Mouse (Mus musculus) CH12.LX (cell line): Measurements from ENCODE around the gene Lrmda. TPM values are rescaled to one million over a fixed set of nuclear protein-coding genes. Genes with fewer than 3 reads are reported as not detected.

Experiments
- DNase-seq: peaks from one replicate; pipeline ENCODE4 v3.0.0-alpha.2; 2013; ENCODE audit errors: extremely low read depth
- H3K27ac ChIP-seq: 2 replicates; pipeline ENCODE4 v1.5.1; 2012; ENCODE audit warnings: low read depth, mild to moderate bottlenecking, control low read depth, moderate library complexity; ENCODE audit not compliant: insufficient read depth
- H3K27me3 ChIP-seq: replicated peaks from 2 replicates; pipeline ENCODE3; 2012; ENCODE audit warnings: inconsistent platforms
- H3K36me3 ChIP-seq, 2 experiments: replicated peaks in 1 of 2; 2 replicates each; pipeline versions ENCODE3 to v1.6.1; 2012; ENCODE audit warnings: inconsistent platforms in 1 of 2, low read length in 1 of 2, mild to moderate bottlenecking in 1 of 2, mixed read lengths in 1 of 2, moderate library complexity in 1 of 2; ENCODE audit not compliant: control insufficient read depth in 1 of 2, insufficient read depth in 1 of 2
- H3K4me1 ChIP-seq, 2 experiments: 2 replicates each; pipeline ENCODE4 v1.6.1; 2012; ENCODE audit warnings: inconsistent platforms in 1 of 2, moderate library complexity in 1 of 2; ENCODE audit not compliant: insufficient read depth in 2 of 2, control insufficient read depth in 1 of 2
- H3K4me2 ChIP-seq: 2 replicates; pipeline ENCODE4 v1.6.1; 2012; ENCODE audit warnings: low read depth, mild to moderate bottlenecking, control low read depth; ENCODE audit not compliant: poor library complexity, insufficient read depth, severe bottlenecking
- H3K4me3 ChIP-seq, 3 experiments: fragments of 150-350 bp in 1 of 3; sonication (generic) in 1 of 3; replicated peaks in 1 of 3; 2 replicates each; pipeline versions ENCODE3 to v1.5.1; 2011 to 2012; ENCODE audit warnings: low read depth in 2 of 3, low read length in 2 of 3, mild to moderate bottlenecking in 2 of 3, moderate library complexity in 2 of 3, control low read depth in 1 of 3, improper control_type of control experiment in 1 of 3, inconsistent platforms in 1 of 3, mixed read lengths in 1 of 3; ENCODE audit not compliant: poor library complexity in 1 of 3
- H3K79me2 ChIP-seq: replicated peaks from 2 replicates; pipeline ENCODE4 v1.6.1; 2012; ENCODE audit warnings: mild to moderate bottlenecking, moderate library complexity; ENCODE audit not compliant: control insufficient read depth, poor library complexity, insufficient read depth, severe bottlenecking; ENCODE audit errors: extremely low read depth
- H3K9ac ChIP-seq: 2 replicates; pipeline ENCODE4 v1.6.1; 2012; ENCODE audit warnings: low read depth, mild to moderate bottlenecking, control low read depth, moderate library complexity; ENCODE audit not compliant: insufficient read depth
- H3K9me3 ChIP-seq: replicated peaks from 2 replicates; pipeline ENCODE3; 2012; ENCODE audit warnings: low read length, inconsistent platforms, mixed read lengths
- BHLHE40 ChIP-seq: IDR thresholded peaks from 2 replicates; pipeline ENCODE4 v1.6.1; 2011; ENCODE audit warnings: mild to moderate bottlenecking, low read depth, low read length, improper control_type of control experiment
- CTCF ChIP-seq, 2 experiments: IDR thresholded peaks in 1 of 2; conservative IDR thresholded peaks in 1 of 2; 2 replicates each; pipeline ENCODE4 v1.5.1; 2011 to 2012; ENCODE audit warnings: low read depth in 2 of 2, low read length in 2 of 2, improper control_type of control experiment in 1 of 2, inconsistent platforms in 1 of 2, mild to moderate bottlenecking in 1 of 2, moderate library complexity in 1 of 2
- ETS1 ChIP-seq: conservative IDR thresholded peaks from 2 replicates; pipeline ENCODE4 v1.6.1; 2012; ENCODE audit warnings: low read depth, mild to moderate bottlenecking, inconsistent platforms, low read length, improper control_type of control experiment, moderate library complexity
- GABPA ChIP-seq: IDR thresholded peaks from 2 replicates; pipeline ENCODE4 v1.6.1; 2012; ENCODE audit warnings: low read depth, low read length, improper control_type of control experiment, inconsistent platforms; ENCODE audit not compliant: insufficient replicate concordance
- HCFC1 ChIP-seq: IDR thresholded peaks from 2 replicates; pipeline ENCODE4 v1.6.1; 2012; ENCODE audit warnings: low read depth, mild to moderate bottlenecking, inconsistent platforms, low read length, improper control_type of control experiment
- JUN ChIP-seq: IDR thresholded peaks from 2 replicates; pipeline ENCODE4 v1.6.1; 2011; ENCODE audit warnings: low read depth, mild to moderate bottlenecking, low read length, improper control_type of control experiment, moderate library complexity; ENCODE audit not compliant: insufficient read depth
- JUND ChIP-seq: conservative IDR thresholded peaks from 2 replicates; pipeline ENCODE4 v1.6.1; 2011; ENCODE audit warnings: low read depth, low read length, improper control_type of control experiment
- KAT2A ChIP-seq: IDR thresholded peaks from 2 replicates; pipeline ENCODE4 v1.6.1; 2012; ENCODE audit warnings: low read length, improper control_type of control experiment, inconsistent platforms; ENCODE audit not compliant: insufficient replicate concordance
- MAFK ChIP-seq: IDR thresholded peaks from 2 replicates; pipeline ENCODE4 v1.6.1; 2011; ENCODE audit warnings: low read length, improper control_type of control experiment; ENCODE audit not compliant: insufficient replicate concordance
- MEF2A ChIP-seq: IDR thresholded peaks from 2 replicates; pipeline ENCODE4 v1.6.1; 2014; ENCODE audit warnings: low read depth, mild to moderate bottlenecking, inconsistent platforms, low read length, improper control_type of control experiment, borderline replicate concordance
- MXI1 ChIP-seq: IDR thresholded peaks from 2 replicates; pipeline ENCODE4 v1.6.1; 2011; ENCODE audit warnings: mild to moderate bottlenecking, low read depth, low read length, improper control_type of control experiment
- MYC ChIP-seq: IDR thresholded peaks from 2 replicates; pipeline ENCODE4 v1.6.1; 2011; ENCODE audit warnings: low read depth, mild to moderate bottlenecking, improper control_type of control experiment, low read length
- NELFE ChIP-seq: IDR thresholded peaks from 2 replicates; pipeline ENCODE4 v1.6.1; 2011; ENCODE audit warnings: low read depth, low read length, improper control_type of control experiment
- PAX5 ChIP-seq: IDR thresholded peaks from 2 replicates; pipeline ENCODE4 v1.6.1; 2012; ENCODE audit warnings: low read length, inconsistent platforms, mixed read lengths
- POLR2A ChIP-seq: IDR thresholded peaks from 2 replicates; pipeline ENCODE4 v1.6.1; 2011; ENCODE audit warnings: low read depth, mild to moderate bottlenecking, improper control_type of control experiment, low read length
- RAD21 ChIP-seq: IDR thresholded peaks from 2 replicates; pipeline ENCODE4 v1.6.1; 2011; ENCODE audit warnings: low read depth, mild to moderate bottlenecking, low read length, improper control_type of control experiment, moderate library complexity
- SMC3 ChIP-seq: IDR thresholded peaks from 2 replicates; pipeline ENCODE4 v1.6.1; 2011; ENCODE audit warnings: low read depth, low read length, improper control_type of control experiment
- TBP ChIP-seq: conservative IDR thresholded peaks from 2 replicates; pipeline ENCODE4 v1.6.1; 2011; ENCODE audit warnings: low read depth, low read length, improper control_type of control experiment
- USF2 ChIP-seq: conservative IDR thresholded peaks from 2 replicates; pipeline ENCODE4 v1.6.1; 2011; ENCODE audit warnings: low read depth, low read length, improper control_type of control experiment
- ZKSCAN1 ChIP-seq: IDR thresholded peaks from 2 replicates; pipeline ENCODE4 v1.6.1; 2012; ENCODE audit warnings: low read depth, inconsistent platforms, low read length, improper control_type of control experiment, borderline replicate concordance
- ZMIZ1 ChIP-seq: IDR thresholded peaks from 2 replicates; pipeline ENCODE4 v1.6.1; 2012; ENCODE audit warnings: low read depth, mild to moderate bottlenecking, inconsistent platforms, low read length, improper control_type of control experiment
- dilution Hi-C: fragments of 300-500 bp; cut with MboI; formaldehyde crosslinking; loops from 2 replicates; pipeline ENCODE4 v1.14.3; 2020; ENCODE audit warnings: low sequenced_read_pairs; ENCODE audit not compliant: extremely low pct_unique_long_range_greater_than_20kb, extremely low pct_ligation_motif_present
- in situ Hi-C: fragments of 300-500 bp; cut with MboI; formaldehyde crosslinking; loops from 3 replicates; pipeline ENCODE4 v1.14.3; 2019; ENCODE audit warnings: low sequenced_read_pairs, low pct_ligation_motif_present, low pct_unique_long_range_greater_than_20kb, mixed read lengths
- polyA plus RNA-seq: library from polyadenylated mRNA; unstranded; fragments of >175 nt; gene quantifications from 2 replicates; pipeline ENCODE4 v1.2.1, GENCODE M21; 2012; ENCODE audit warnings: low read depth; ENCODE audit not compliant: insufficient read length
- total RNA-seq, 2 experiments: library from RNA; depleted of rRNA; stranded (reverse); fragments of 300-350 nt in 1 of 2; fragments of >200 nt in 1 of 2; gene quantifications; 2 replicates each; pipeline ENCODE4 v1.2.3; 2012 to 2014

The Lrmda gene
- total and polyA plus RNA-seq, 3 experiments = 0.89 to 3.7 (median 1.9) TPM

DNA sequence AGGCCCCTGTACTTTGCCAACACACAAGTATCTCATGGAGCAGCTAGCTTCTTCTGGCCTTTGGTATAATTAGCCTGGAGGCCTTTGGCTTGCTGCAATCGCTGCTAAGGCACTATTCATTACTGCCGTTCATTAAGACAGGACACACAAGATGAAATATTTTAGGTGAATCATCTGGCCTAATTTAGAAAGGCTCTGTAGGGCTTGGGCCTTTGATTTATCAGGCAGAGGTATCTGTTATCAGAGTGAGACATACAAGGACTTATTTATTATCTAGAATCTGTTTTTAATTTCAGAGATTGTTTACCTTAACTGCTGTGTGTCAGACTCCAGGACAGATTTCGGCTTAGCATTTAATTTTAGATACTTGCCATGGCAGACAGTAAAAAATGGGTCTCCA lies 511.2 kb downstream of the Lrmda start:
- dilution Hi-C loops = no loop called here

DNA sequence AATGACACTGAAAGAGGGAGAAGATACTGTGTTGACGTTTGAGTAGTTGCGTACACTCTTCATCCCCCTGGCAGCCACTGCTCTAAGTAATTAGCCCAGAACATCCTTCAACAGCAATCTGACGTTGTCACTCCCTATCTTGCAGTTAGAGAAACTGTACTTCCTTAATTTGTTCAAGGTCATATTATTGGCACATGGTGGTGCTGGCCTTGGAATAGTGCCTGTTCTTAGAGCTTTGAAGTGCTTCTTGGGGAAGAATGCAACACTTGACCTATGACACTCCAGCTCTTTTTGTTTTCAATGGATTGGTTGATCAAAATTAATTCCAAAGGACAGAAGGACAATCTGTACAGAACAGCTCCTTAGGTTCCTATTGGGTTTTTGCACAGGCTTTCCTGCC lies 514.0 kb downstream of the Lrmda start:
- dilution Hi-C loops = no loop called here
- no peak for TF ChIP-seq ZMIZ1
- no peak for TF ChIP-seq MEF2A
- no peak for TF ChIP-seq HCFC1
- no peak for TF ChIP-seq ZKSCAN1
- no peak for TF ChIP-seq JUN
- TF ChIP-seq, all 38 proteins: peak for 0
- H3K27me3 ChIP-seq = no peaks in the 10 kb centered on the region
- no peaks in the 10 kb centered on the region for H3K9me3 ChIP-seq
- H3K36me3 ChIP-seq = no peaks in the 10 kb centered on the region
- no peaks in the 10 kb centered on the region for H3K4me1 ChIP-seq
- DNase-seq = no peak
- in situ Hi-C loops = no loop called here
- no peak overlapping the region for H3K4me3 ChIP-seq
- no peak overlapping the region for H3K4me2 ChIP-seq
- H3K27ac ChIP-seq = no peak overlapping the region
- no peaks in the 10 kb centered on the region for H3K79me2 ChIP-seq
- no peak overlapping the region for H3K9ac ChIP-seq

More for the DNA sequence above, 511.2 kb downstream of the Lrmda start:
- Histone ChIP-seq H3K79me2 (no peaks in the 10 kb centered on the region), H3K4me2 (no peak overlapping the region), H3K4me3 (no peak overlapping the region), H3K36me3 (no peaks in the 10 kb centered on the region), H3K27ac (no peak overlapping the region), H3K4me1 (no peaks in the 10 kb centered on the region), H3K9ac (no peak overlapping the region), H3K9me3 (no peaks in the 10 kb centered on the region), H3K27me3 (no peaks in the 10 kb centered on the region)
- no peak for DNase-seq
- no peak for TF ChIP-seq USF2
- TF ChIP-seq ETS1 = no peak
- TF ChIP-seq KAT2A = no peak
- in situ Hi-C loops = no loop called here

DNA sequence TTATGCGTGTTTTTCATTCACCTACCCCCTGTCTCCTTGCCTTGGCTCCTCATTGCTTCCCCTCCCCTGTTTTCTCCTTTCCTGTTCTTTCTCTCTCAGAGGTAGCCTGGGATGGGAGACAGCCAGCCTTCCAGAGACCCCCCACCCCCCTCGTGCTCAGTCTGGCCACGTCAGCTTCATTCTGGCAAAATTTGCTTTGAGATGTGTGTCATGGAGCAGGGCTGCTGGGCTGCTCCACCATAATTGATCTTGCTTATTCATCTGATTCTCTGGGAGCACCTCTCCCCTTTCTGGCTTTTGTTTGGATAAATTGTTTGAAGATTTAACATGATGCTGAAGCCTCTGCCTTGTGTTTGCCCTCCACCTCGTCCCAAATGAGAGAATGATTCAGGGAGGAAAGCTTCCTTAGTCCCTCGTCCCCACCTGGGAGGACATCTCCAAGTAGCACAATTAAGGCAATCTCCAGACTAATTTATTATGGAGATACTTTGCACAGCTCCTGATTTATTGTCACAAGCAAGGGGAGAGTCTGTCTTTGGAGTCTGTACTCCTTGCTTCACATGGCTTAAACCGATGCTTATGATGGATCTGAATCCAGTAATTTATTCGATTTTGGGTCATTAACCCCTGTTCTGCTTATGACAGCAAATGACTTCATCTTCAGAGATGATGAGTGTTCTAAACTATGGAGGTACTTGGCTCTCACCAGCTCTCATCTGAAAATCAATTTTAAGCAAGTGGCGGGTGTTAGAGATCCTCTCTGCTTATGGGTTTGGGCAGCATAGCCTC lies 526.6 kb downstream of the Lrmda start:
- no peaks in the 10 kb centered on the region for H3K4me1 ChIP-seq
- H3K4me2 ChIP-seq = no peak overlapping the region
- TF ChIP-seq BHLHE40 (no peak), POLR2A (no peak), RAD21 (no peak), NELFE (no peak), MAFK (no peak), CTCF (conservative IDR thresholded peaks at IDR 0.05 in 1 of 2, IDR thresholded peaks at IDR 0.05 in 1 of 2; ENCODE audit: low read depth in 2 of 2, low read length in 2 of 2) (no peak), ZMIZ1 (no peak), JUN (no peak), JUND (no peak), MYC (no peak), PAX5 (no peak), ETS1 (no peak), SMC3 (no peak), GABPA (no peak), TBP (no peak), MXI1 (no peak)
- no peaks in the 10 kb centered on the region for H3K36me3 ChIP-seq
- no peaks in the 10 kb centered on the region for H3K79me2 ChIP-seq
- DNase-seq = no peak
- H3K9me3 ChIP-seq = no peaks in the 10 kb centered on the region
- no peak overlapping the region for H3K4me3 ChIP-seq
- dilution Hi-C loops (no loop called here), in situ Hi-C loops (no loop called here)
- H3K9ac ChIP-seq = no peak overlapping the region
- no peaks in the 10 kb centered on the region for H3K27me3 ChIP-seq
- H3K27ac ChIP-seq = no peak overlapping the region
